Mouse (Mus musculus) kidney, adult 2 months (tissue): ENCODE data around the gene Fzr1. TPM values are rescaled to one million over a fixed set of nuclear protein-coding genes. Genes with fewer than 3 reads are reported as not detected.
A peak's percentile ranks its signal among the peaks of the same experiment; 100 is the strongest.

Source experiments
- DNase-seq: peaks from one replicate; pipeline ENCODE4 v3.0.0; 2021
- H3K27ac ChIP-seq: fragments of 200-500 bp; 2 replicates; pipeline ENCODE4 v1.5.1; 2012; ENCODE audit warnings: low read depth, low read length, control low read depth, inconsistent platforms; ENCODE audit not compliant: insufficient read depth
- H3K27me3 ChIP-seq: fragments of 200-500 bp; replicated peaks from 2 replicates; pipeline ENCODE4 v1.6.1; 2012; ENCODE audit warnings: mild to moderate bottlenecking, moderate library complexity, low read length, inconsistent platforms; ENCODE audit not compliant: control insufficient read depth, insufficient read depth
- H3K36me3 ChIP-seq: fragments of 200-500 bp; 2 replicates; pipeline ENCODE4 v1.6.1; 2012; ENCODE audit warnings: mild to moderate bottlenecking, moderate library complexity, low read length, inconsistent platforms; ENCODE audit not compliant: control insufficient read depth, insufficient read depth
- H3K4me1 ChIP-seq: fragments of 200-500 bp; 2 replicates; pipeline ENCODE4 v1.6.1; 2011; ENCODE audit warnings: low read length; ENCODE audit not compliant: control insufficient read depth, insufficient read depth
- H3K4me3 ChIP-seq: fragments of 200-500 bp; 2 replicates; pipeline ENCODE4 v1.5.1; 2011; ENCODE audit warnings: mild to moderate bottlenecking, low read depth, low read length, control low read depth; ENCODE audit not compliant: insufficient read depth
- CTCF ChIP-seq: fragments of 200-500 bp; conservative IDR thresholded peaks from 2 replicates; pipeline ENCODE4 v1.5.1; 2011; ENCODE audit warnings: low read depth, mild to moderate bottlenecking, control low read depth, low read length, moderate library complexity, mixed read lengths; ENCODE audit not compliant: insufficient read depth, insufficient read length
- POLR2A ChIP-seq: fragments of 200-500 bp; IDR thresholded peaks from one replicate; pipeline ENCODE4 v1.6.1; 2011; ENCODE audit warnings: low read depth, low read length, control low read depth
- WGBS: fragments of 180-500 bp; shearing (Covaris S2); methylation state at CpG from one replicate; pipeline ENCODE4 v1.1.7; 2018; 5-methylcytosine and 5-hydroxymethylcytosine counted together
- polyA plus RNA-seq: library from polyadenylated mRNA; depleted of rRNA; stranded (reverse); fragments of >200 nt; gene quantifications from 2 replicates; pipeline ENCODE4 v1.2.3, GENCODE M21; 2012

Gene Fzr1
- polyA plus RNA-seq, 1 experiment = 41.1 TPM

GRCm38 (mm10) chr10:81385603-81386306 lies 7.4 kb upstream of the Fzr1 start:
- no peak for DNase-seq
- H3K27ac ChIP-seq = no peak overlapping the region
- H3K27me3 ChIP-seq = no peaks in the 10 kb centered on the region
- TF ChIP-seq POLR2A (no peak), CTCF (no peak)
- no peaks in the 10 kb centered on the region for H3K36me3 ChIP-seq
- 72% methylated on average over 22 of the region's 22 CpGs for WGBS
- no peak overlapping the region for H3K4me3 ChIP-seq
- peaks cover 11% of the 10 kb centered on the region; the same call in 1 of the 2 replicates for H3K4me1 ChIP-seq

- under 1% methylated on average over 19 of the region's 19 CpGs for WGBS
- no peak for DNase-seq
- Histone ChIP-seq H3K4me1 (peaks cover 10% of the 10 kb centered on the region; the same call in 1 of the 2 replicates), H3K4me3 (peak overlapping the region; percentile 92), H3K27me3 (no peaks in the 10 kb centered on the region), H3K27ac (peak overlapping the region; percentile 52; the same call in 1 of the 2 replicates), H3K36me3 (no peaks in the 10 kb centered on the region)
- TF ChIP-seq POLR2A = no peak
- TF ChIP-seq CTCF = no peak
Measured at GRCm38 (mm10) chr10:81384605-81384982, 6.3 kb upstream of the Fzr1 start.

DNA sequence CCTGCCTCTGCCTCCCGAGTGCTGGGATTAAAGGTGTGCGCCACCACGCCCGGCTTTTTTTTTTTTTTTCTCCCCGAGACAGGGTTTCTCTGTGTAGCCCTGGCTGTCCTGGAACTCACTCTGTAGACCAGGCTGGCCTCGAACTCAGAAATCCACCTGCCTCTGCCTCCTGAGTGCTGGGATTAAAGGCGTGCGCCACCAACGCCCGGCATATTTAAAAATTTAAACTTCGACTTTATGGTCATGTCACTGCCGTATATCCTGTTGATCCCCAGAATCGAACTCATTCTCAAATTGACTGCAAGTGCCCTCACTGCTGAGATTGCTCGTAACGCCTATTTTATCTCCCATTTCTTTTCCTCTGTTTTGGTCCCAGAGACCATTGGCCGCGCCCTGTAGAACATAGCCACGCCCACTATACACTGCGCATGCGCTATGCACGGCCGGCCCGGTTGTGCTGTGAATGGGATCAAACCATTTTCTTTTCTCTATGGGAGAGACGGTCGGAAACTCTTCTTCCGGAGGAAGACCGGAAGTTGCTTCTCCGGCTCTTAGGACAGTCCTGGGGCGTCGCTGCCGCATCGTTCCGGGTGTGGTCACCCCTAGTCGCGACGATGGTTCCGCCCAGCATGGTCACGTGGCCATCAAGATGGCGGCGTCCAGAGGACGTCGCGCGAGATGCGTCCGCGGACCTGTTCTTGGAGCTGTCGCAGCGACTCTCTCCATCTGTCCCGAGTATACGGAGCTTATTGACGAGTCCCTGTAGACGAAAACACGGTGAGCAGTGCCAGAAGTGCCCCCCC lies 5.7 kb upstream of the Fzr1 start, which contains the start of the genes Dohh and Gm48551:
Gene Dohh, plus strand, starts transcription at position 627 of the 803 bp plus-strand sequence.
Gene Gm48551, plus strand, starts transcription at position 665 of the 803 bp plus-strand sequence.
- TF ChIP-seq CTCF (no peak), POLR2A (peak; percentile 84)
- Histone ChIP-seq H3K36me3 (no peaks in the 10 kb centered on the region), H3K4me3 (peak within 1 kb of the TSS; percentile 92), H3K27me3 (no peaks in the 10 kb centered on the region), H3K27ac (peak within 1 kb of the TSS; percentile 63; the same call in 1 of the 2 replicates), H3K4me1 (peaks cover 9% of the 10 kb centered on the region; the same call in 1 of the 2 replicates)
- DNase-seq = peak; percentile 99
- 7% methylated on average over 54 of the region's 54 CpGs for WGBS

DNA sequence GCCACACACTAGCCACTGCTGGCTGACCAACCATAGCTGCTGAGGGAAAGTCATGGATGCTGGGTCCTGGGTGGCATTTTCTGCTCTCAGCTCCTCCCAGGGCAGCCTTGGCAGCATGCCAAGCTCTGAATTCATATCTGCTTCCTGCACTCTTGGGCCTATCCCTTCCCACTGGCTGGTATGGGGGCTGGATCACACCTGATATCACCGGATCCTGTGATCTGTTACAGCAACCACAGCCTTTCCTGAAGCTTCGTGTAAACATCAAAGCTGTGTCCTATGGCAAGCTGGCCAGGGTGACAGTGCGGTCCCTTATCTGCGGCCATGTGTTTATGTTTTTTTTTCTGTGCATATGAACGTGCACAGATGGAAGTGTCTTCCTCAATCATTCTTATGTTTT lies 3.7 kb upstream of the Fzr1 start:
- Histone ChIP-seq H3K27ac (no peak overlapping the region), H3K4me1 (peaks cover 18% of the 10 kb centered on the region; the same call in 1 of the 2 replicates), H3K36me3 (no peaks in the 10 kb centered on the region), H3K4me3 (no peak overlapping the region), H3K27me3 (no peaks in the 10 kb centered on the region)
- TF ChIP-seq CTCF = no peak
- TF ChIP-seq POLR2A = no peak
- WGBS = 64% methylated on average over 5 of the region's 5 CpGs
- DNase-seq = no peak

- no peak for DNase-seq
Measured at GRCm38 (mm10) chr10:81379809-81380378, 1.6 kb upstream of the Fzr1 start.

DNA sequence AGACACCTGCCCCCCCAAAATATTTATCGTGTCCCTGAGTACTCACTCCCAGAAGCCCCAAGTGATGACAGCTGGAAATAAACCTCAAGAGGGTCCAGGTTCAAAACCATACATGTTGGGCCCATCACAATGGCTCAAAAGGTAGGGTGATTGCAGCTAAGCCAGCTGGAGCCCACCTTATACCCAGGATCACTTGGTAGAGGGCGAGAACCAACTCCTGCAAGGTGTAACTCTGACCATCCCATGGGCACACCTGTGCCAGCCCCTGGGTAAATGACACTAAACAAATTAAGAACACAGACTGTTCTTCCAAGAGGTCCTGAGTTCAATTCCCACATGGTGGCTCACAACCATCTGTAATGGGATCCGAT lies 852 bp upstream of the Fzr1 start:
- peak overlapping the region; percentile 49; the same call in 1 of the 2 replicates for H3K4me3 ChIP-seq
- no peak overlapping the region for H3K27ac ChIP-seq
- no peak for DNase-seq
- TF ChIP-seq POLR2A (no peak), CTCF (no peak)
- H3K4me1 ChIP-seq = peaks cover 16% of the 10 kb centered on the region; the same call in 1 of the 2 replicates
- no peaks in the 10 kb centered on the region for H3K36me3 ChIP-seq
- no peaks in the 10 kb centered on the region for H3K27me3 ChIP-seq
- 57% methylated on average over 3 of the region's 3 CpGs for WGBS

More at GRCm38 (mm10) chr10:81379809-81380378, 1.6 kb upstream of the Fzr1 start:
- no peak overlapping the region for H3K4me3 ChIP-seq
- H3K27ac ChIP-seq = no peak overlapping the region
- H3K27me3 ChIP-seq = no peaks in the 10 kb centered on the region
- TF ChIP-seq CTCF = no peak
- no peak for TF ChIP-seq POLR2A
- peaks cover 17% of the 10 kb centered on the region; the same call in 1 of the 2 replicates for H3K4me1 ChIP-seq
- no peaks in the 10 kb centered on the region for H3K36me3 ChIP-seq
- WGBS = 85% methylated on average over 6 of the region's 6 CpGs
